Mouse (Mus musculus): Measurements from ENCODE around the gene Gdpgp1. TPM values are rescaled to one million over a fixed set of nuclear protein-coding genes. Genes with fewer than 3 reads are reported as not detected.

The Gdpgp1 gene
- total RNA-seq, 1 experiment from 2014 or later, result 2.2 TPM

GRCm38 (mm10) chr7:80198863-80199262 is 33.8 kb upstream of the Gdpgp1 start:
- ATAC-seq (replicated peaks; ENCODE audit: low read depth, poor library complexity, severe bottlenecking), result no peak

- no peak for ATAC-seq (replicated peaks; ENCODE audit: low read depth, poor library complexity, severe bottlenecking)
Measured at GRCm38 (mm10) chr7:80199286-80199685, 33.4 kb upstream of the Gdpgp1 start.

- no peak for ATAC-seq (replicated peaks; ENCODE audit: low read depth, poor library complexity, severe bottlenecking)
Measured at GRCm38 (mm10) chr7:80199851-80200587, 32.6 kb upstream of the Gdpgp1 start.

- ATAC-seq (replicated peaks; ENCODE audit: low read depth, poor library complexity, severe bottlenecking), result no peak
Measured at GRCm38 (mm10) chr7:80200588-80200945, 32.1 kb upstream of the Gdpgp1 start.

- ATAC-seq (replicated peaks; ENCODE audit: low read depth, poor library complexity, severe bottlenecking), result no peak
Measured at GRCm38 (mm10) chr7:80200963-80201539, 31.6 kb upstream of the Gdpgp1 start.

- ATAC-seq (replicated peaks; ENCODE audit: low read depth, poor library complexity, severe bottlenecking), result no peak
Measured at GRCm38 (mm10) chr7:80201888-80202540, 30.7 kb upstream of the Gdpgp1 start.

- ATAC-seq (replicated peaks; ENCODE audit: low read depth, poor library complexity, severe bottlenecking), result no peak
Measured at GRCm38 (mm10) chr7:80202961-80203360, 29.7 kb upstream of the Gdpgp1 start.

GRCm38 (mm10) chr7:80203638-80204096 is 29.0 kb upstream of the Gdpgp1 start:
- ATAC-seq (replicated peaks; ENCODE audit: low read depth, poor library complexity, severe bottlenecking), result peak; percentile 61

GRCm38 (mm10) chr7:80204362-80204761 is 28.3 kb upstream of the Gdpgp1 start:
- ATAC-seq (replicated peaks; ENCODE audit: low read depth, poor library complexity, severe bottlenecking), result no peak

GRCm38 (mm10) chr7:80204961-80205360 is 27.7 kb upstream of the Gdpgp1 start:
- no peak for ATAC-seq (replicated peaks; ENCODE audit: low read depth, poor library complexity, severe bottlenecking)

GRCm38 (mm10) chr7:80205705-80206589 is 26.7 kb upstream of the Gdpgp1 start:
- no peak for ATAC-seq (replicated peaks; ENCODE audit: low read depth, poor library complexity, severe bottlenecking)

- no peak for ATAC-seq (replicated peaks; ENCODE audit: low read depth, poor library complexity, severe bottlenecking)
Measured at GRCm38 (mm10) chr7:80207314-80207731, 25.3 kb upstream of the Gdpgp1 start.

- ATAC-seq (replicated peaks; ENCODE audit: low read depth, poor library complexity, severe bottlenecking), result no peak
Measured at GRCm38 (mm10) chr7:80208026-80208642, 24.5 kb upstream of the Gdpgp1 start.

- ATAC-seq (replicated peaks; ENCODE audit: low read depth, poor library complexity, severe bottlenecking), result peak; percentile 60
Measured at GRCm38 (mm10) chr7:80208738-80209430, 23.8 kb upstream of the Gdpgp1 start.

GRCm38 (mm10) chr7:80209669-80210068 is 23.0 kb upstream of the Gdpgp1 start:
- peak; percentile 62 for ATAC-seq (replicated peaks; ENCODE audit: low read depth, poor library complexity, severe bottlenecking)

- no peak for ATAC-seq (replicated peaks; ENCODE audit: low read depth, poor library complexity, severe bottlenecking)
Measured at GRCm38 (mm10) chr7:80210982-80211381, 21.7 kb upstream of the Gdpgp1 start.

- ATAC-seq (replicated peaks; ENCODE audit: low read depth, poor library complexity, severe bottlenecking), result no peak
Measured at GRCm38 (mm10) chr7:80213604-80214003, 19.1 kb upstream of the Gdpgp1 start.

GRCm38 (mm10) chr7:80214459-80214858 is 18.2 kb upstream of the Gdpgp1 start:
- ATAC-seq (replicated peaks; ENCODE audit: low read depth, poor library complexity, severe bottlenecking), result no peak

GRCm38 (mm10) chr7:80215398-80215797 is 17.3 kb upstream of the Gdpgp1 start:
- peak; percentile 91 for ATAC-seq (replicated peaks; ENCODE audit: low read depth, poor library complexity, severe bottlenecking)

Data from common myeloid progenitor, adult 5-6 weeks (primary cell).